Mouse (Mus musculus) left cerebral cortex, adult 6 months (tissue): ENCODE data around the gene Yrdc. TPM values are rescaled to one million over a fixed set of nuclear protein-coding genes. Genes with fewer than 3 reads are reported as not detected.

Experiments used
- long read RNA-seq, 2 experiments: library from polyadenylated mRNA; unstranded; transcript quantifications; one replicate each; pipeline ENCODE4 v2.0.0; 2019 to 2020
- polyA plus RNA-seq: library from polyadenylated mRNA; unstranded; fragments of <200 nt; fragmentation: Nextera tagmentation; gene quantifications from 2 replicates; pipeline ENCODE4 v1.2.3, GENCODE M21; 2021

The Yrdc gene
- 5.0 and 49.2 TPM in 2 replicates for polyA plus RNA-seq
- long read RNA-seq, experiment 1, transcript Yrdc-201 (5 exons, 1,634 nt) = major isoform, 42 of 50 reads
- long read RNA-seq, experiment 1, partial matches to known transcripts = 1 of 50 reads
- long read RNA-seq, experiment 1, other reads (novel, unspliced or antisense) = 4 of 50 reads
- long read RNA-seq, experiment 2, partial matches to known transcripts = 1 of 6 reads
- long read RNA-seq, experiment 2, other reads (novel, unspliced or antisense) = 1 of 6 reads

DNA sequence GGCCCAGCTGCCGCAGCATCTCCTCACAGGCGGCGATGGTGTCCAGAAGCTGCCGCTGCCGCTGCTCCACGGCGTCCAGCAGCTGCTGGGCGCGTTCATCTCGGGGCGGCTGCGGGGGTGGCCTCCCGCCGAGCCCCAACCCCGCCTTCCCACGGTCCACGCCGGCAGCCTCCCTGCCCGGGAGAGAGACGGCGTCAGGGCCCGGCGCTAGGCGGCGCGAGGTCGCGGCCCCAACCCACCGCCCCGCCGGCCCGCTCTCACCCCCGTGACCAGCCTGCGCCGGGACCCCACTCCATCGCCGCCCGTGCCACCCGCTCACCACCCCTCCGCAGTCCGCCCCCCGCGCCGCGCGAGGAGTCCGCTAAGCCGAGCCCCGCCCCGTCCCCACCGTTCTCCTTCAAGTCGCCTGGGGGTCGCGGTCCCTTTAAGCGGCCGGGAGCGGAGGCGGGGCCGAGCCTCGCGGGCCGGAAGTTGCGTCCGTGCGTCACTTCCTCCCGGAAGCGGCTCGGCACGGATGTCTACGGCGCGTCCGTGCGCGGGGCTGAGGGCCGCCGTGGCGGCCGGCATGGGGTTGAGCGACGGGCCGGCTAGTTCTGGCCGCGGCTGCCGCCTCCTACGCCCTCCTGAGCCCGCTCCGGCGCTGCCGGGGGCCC is at the start of gene Yrdc:
Yrdc (plus strand) TSS at position 419 of the 653 bp plus-strand sequence.

GRCm38 (mm10) chr4:124801552-124802308 is 48.7 kb upstream of the Yrdc start, which contains the start of gene Mtf1:
Gene Mtf1, plus strand, starts transcription at chr4:124802104.

DNA sequence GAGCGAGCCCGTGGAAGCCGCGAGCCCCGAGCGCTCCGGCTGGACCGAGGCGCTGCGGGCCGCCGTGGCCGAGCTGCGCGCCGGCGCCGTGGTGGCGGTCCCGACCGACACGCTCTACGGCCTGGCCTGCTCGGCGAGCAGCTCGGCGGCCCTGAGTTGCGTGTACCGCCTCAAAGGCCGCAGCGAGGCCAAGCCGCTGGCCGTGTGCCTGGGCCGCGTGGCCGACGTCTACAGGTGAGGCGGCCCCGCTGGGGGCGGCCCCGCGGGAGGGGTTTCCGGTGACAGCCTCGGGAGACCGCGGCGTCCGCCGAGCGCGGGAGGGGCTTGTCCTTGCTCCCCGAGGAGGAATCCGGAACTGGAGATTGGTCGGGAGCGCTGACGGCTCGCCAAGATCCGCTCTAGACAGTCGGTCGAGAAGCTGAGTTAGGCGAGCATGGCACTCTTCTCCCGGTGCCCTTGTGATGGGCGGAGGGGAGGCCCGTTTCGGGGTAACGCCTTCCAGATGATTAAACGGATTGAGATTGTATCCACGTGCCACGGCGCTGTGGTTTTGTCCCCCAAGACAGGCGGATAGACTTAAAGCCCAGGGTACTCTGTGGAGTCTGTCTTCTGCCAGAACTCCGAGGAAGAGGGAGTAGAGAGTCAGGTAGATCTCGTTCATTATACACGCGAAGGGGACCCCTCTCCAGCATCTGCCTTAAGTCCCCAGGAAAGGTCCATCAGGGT is 617 bp downstream of the Yrdc start, which contains the start of gene 1110065P20Rik:
1110065P20Rik (minus strand) TSS at position 264 of the 726 bp plus-strand sequence.

GRCm38 (mm10) chr4:124861283-124862188 is 11.1 kb downstream of the Yrdc start, which contains the start of gene Maneal:
Gene Maneal, minus strand, starts transcription at chr4:124862171.

DNA sequence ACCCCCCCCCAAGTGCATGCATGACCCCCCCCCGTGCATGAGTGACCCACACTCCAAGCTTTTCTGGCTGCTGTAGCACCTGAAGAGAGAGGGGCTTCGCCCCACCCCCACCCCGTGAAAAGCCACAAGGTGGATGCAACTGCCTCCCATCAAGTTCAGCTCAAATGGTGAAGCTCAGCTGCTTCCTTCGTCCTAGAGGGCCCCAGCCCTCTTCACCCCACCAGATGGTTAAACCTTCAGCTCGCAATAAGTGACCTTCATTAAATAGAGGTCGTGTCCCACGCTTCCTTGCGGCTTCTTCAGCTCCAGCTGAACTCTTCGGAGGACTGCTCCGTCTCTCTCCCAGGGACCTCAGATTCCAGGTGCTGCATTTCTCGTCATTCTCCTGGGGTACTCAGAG is 30.1 kb downstream of the Yrdc start, which contains the start of gene Epha10:
Epha10 (plus strand) TSS at position 301 of the 400 bp plus-strand sequence.

Other genes with a start within 250 kb of the Yrdc start
- not detected in 2 replicates for gene 3100002H09Rik, start 239.9 kb upstream of the Yrdc start, polyA plus RNA-seq
- gene Pou3f1, start 193.9 kb upstream of the Yrdc start, polyA plus RNA-seq = 3.9 and 5.1 TPM in 2 replicates
- 30.2 and 34.0 TPM in 2 replicates for gene Utp11, start 157.1 kb upstream of the Yrdc start, polyA plus RNA-seq
- 0.60 and 0.63 TPM in 2 replicates for gene Fhl3, start 150.0 kb upstream of the Yrdc start, polyA plus RNA-seq
- 39.4 and 41.9 TPM in 2 replicates for gene Sf3a3, start 135.9 kb upstream of the Yrdc start, polyA plus RNA-seq
- gene Inpp5b, start 108.8 kb upstream of the Yrdc start, polyA plus RNA-seq = 5.7 and 6.1 TPM in 2 replicates
- 10.3 and 13.4 TPM in 2 replicates for gene Mtf1, start 48.6 kb upstream of the Yrdc start, polyA plus RNA-seq
- gene 1110065P20Rik, start 517 bp downstream of the Yrdc start, polyA plus RNA-seq = 84.5 and 117 TPM in 2 replicates
- 8.9 and 11.2 TPM in 2 replicates for gene Maneal, start 11.5 kb downstream of the Yrdc start, polyA plus RNA-seq
- gene Epha10, start 30.2 kb downstream of the Yrdc start, polyA plus RNA-seq = 2.3 and 7.8 TPM in 2 replicates
- 3.9 and 5.8 TPM in 2 replicates for gene 9930104L06Rik, start 86.4 kb downstream of the Yrdc start, polyA plus RNA-seq
- 2.2 and 2.5 TPM in 2 replicates for gene Cdca8, start 88.6 kb downstream of the Yrdc start, polyA plus RNA-seq
- 4.1 and 14.0 TPM in 2 replicates for gene Rspo1, start 135.8 kb downstream of the Yrdc start, polyA plus RNA-seq
- 27.4 and 28.7 TPM in 2 replicates for gene Gnl2, start 165.9 kb downstream of the Yrdc start, polyA plus RNA-seq
- 0.83 and 0.96 TPM in 2 replicates for gene Dnali1, start 215.0 kb downstream of the Yrdc start, polyA plus RNA-seq
- gene Snip1, start 216.0 kb downstream of the Yrdc start, polyA plus RNA-seq = 7.4 and 7.6 TPM in 2 replicates
- gene Meaf6, start 234.5 kb downstream of the Yrdc start, polyA plus RNA-seq = 153 and 165 TPM in 2 replicates